In genomic region chr11:96849681-96850467, GRCm38 (mm10) we compare ENCODE assay signal across 8 mouse cellular contexts. TPM values are rescaled to one million over a fixed set of nuclear protein-coding genes. Genes with fewer than 3 reads are reported as not detected.
DNase-seq lines count a peak whose midpoint lies in the region; ATAC-seq lines count a peak whose summit lies in the region.

Gene Copz2, plus strand, starts transcription at chr11:96849870.

- H3K9me3 ChIP-seq in embryonic facial prominence, embryonic 10.5 days, result no peaks in the 10 kb centered on the region
- no peaks in the 10 kb centered on the region for H3K9me3 ChIP-seq in heart, embryonic 10.5 days
- no peaks in the 10 kb centered on the region for H3K9me3 ChIP-seq in kidney, embryonic 15.5 days (replicated peaks)

- H3K36me3 ChIP-seq in embryonic facial prominence, embryonic 10.5 days (replicated peaks), result no peaks in the 10 kb centered on the region
- peaks cover 10% of the 10 kb centered on the region for H3K36me3 ChIP-seq in heart, embryonic 10.5 days
- H3K36me3 ChIP-seq in kidney, embryonic 15.5 days, result peaks cover 13% of the 10 kb centered on the region

- 1% methylated on average over 60 of the region's 60 CpGs for WGBS in embryonic facial prominence, embryonic 10.5 days
- WGBS in heart, embryonic 10.5 days, result under 1% methylated on average over 57 of the region's 60 CpGs
- under 1% methylated on average over 53 of the region's 60 CpGs for WGBS in kidney, embryonic 15.5 days

- H3K4me2 ChIP-seq in kidney, embryonic 15.5 days, result peak within 1 kb of the TSS; percentile 88

- H3K27me3 ChIP-seq in embryonic facial prominence, embryonic 10.5 days (replicated peaks; ENCODE audit: low read depth, poor library complexity, severe bottlenecking), result peaks cover 13% of the 10 kb centered on the region
- no peaks in the 10 kb centered on the region for H3K27me3 ChIP-seq in heart, embryonic 10.5 days (ENCODE audit: insufficient read depth, poor library complexity, severe bottlenecking)
- H3K27me3 ChIP-seq in kidney, embryonic 15.5 days, result no peaks in the 10 kb centered on the region

- H3K9ac ChIP-seq in kidney, embryonic 15.5 days, result peak within 1 kb of the TSS; percentile 64

- H3K4me1 ChIP-seq in embryonic facial prominence, embryonic 10.5 days, result peaks cover 29% of the 10 kb centered on the region
- H3K4me1 ChIP-seq in heart, embryonic 10.5 days, result peaks cover 9% of the 10 kb centered on the region
- peaks cover 19% of the 10 kb centered on the region for H3K4me1 ChIP-seq in kidney, embryonic 15.5 days

- peak; percentile 85 for ATAC-seq in kidney, embryonic 15.5 days (replicated peaks; ENCODE audit: low FRiP score)

- DNase-seq in frontal cortex, adult 2 months (ENCODE audit: extremely low spot score in 1 of 2, low spot score in 1 of 2), result no peak
- DNase-seq in frontal cortex, postnatal 14 days (ENCODE audit: low spot score in 2 of 2), result no peak
- DNase-seq in embryonic facial prominence, embryonic 10.5 days (ENCODE audit: low spot score), result peak; percentile 83
- DNase-seq in heart, embryonic 10.5 days (ENCODE audit: low spot score), result no peak
- peak; percentile 65 to 74 for DNase-seq in lung, postnatal 4 days
- peak; percentile 69 for DNase-seq in testis, postnatal 10 days (ENCODE audit: low spot score)
- no peak for DNase-seq in cerebellum, adult 9-10 months

- peak within 1 kb of the TSS; percentile 87 for H3K4me3 ChIP-seq in embryonic facial prominence, embryonic 10.5 days
- peak within 1 kb of the TSS; percentile 87 for H3K4me3 ChIP-seq in heart, embryonic 10.5 days
- H3K4me3 ChIP-seq in kidney, embryonic 15.5 days (replicated peaks), result peak within 1 kb of the TSS; percentile 59

- peak within 1 kb of the TSS; percentile 82 for H3K27ac ChIP-seq in embryonic facial prominence, embryonic 10.5 days (replicated peaks)
- H3K27ac ChIP-seq in heart, embryonic 10.5 days, result peak within 1 kb of the TSS; percentile 91
- H3K27ac ChIP-seq in kidney, embryonic 15.5 days, result peak within 1 kb of the TSS; percentile 74

RNA-seq across cellular contexts. Expression of gene Copz2, which starts in this region (rescaled TPM):
- 13.3 and 16.2 TPM in 2 replicates for polyA plus RNA-seq in frontal cortex, adult 2 months (2012; rRNA removed)
- 36.2 and 37.4 TPM in 2 replicates for polyA plus RNA-seq in embryonic facial prominence, embryonic 10.5 days (2016; fragmentation: Nextera tagmentation; extraction: Ambion mirVana)
- polyA plus RNA-seq in heart, embryonic 10.5 days (2016; fragmentation: Nextera tagmentation; extraction: Ambion mirVana), result 86.6 and 90.1 TPM in 2 replicates
- 117 and 121 TPM in 2 replicates for polyA plus RNA-seq in kidney, embryonic 15.5 days (2015; fragmentation: Nextera tagmentation; extraction: Ambion mirVana)

Comparison
In these comparisons a context has a peak if more than half of its experiments do, and no peak if none do; other contexts are left out.
1. DNase-seq: peak in embryonic facial prominence, embryonic 10.5 days (single experiment), lung, postnatal 4 days (2 of 2) and testis, postnatal 10 days (single experiment); none in frontal cortex, adult 2 months (0 of 2), frontal cortex, postnatal 14 days (0 of 2), heart, embryonic 10.5 days (single experiment) and cerebellum, adult 9-10 months (single experiment).
2. Peak in every context shown above with its lines, with median percentiles within 50 percentile points of each other: H3K27ac ChIP-seq and H3K4me3 ChIP-seq.